Mouse (Mus musculus) heart, adult 9 months (tissue): ENCODE results near the gene Gsap.

Experiments used
- DNase-seq, 2 experiments: peaks; one replicate each; pipeline ENCODE4 v3.0.0; 2022; ENCODE audit warnings: low spot score in 2 of 2

Gene Gsap

GRCm38 (mm10) chr5:21185764-21186685, at the start of gene Gsap:
TSS of gene Gsap (plus strand) at chr5:21186255.
- peak; percentile 80 to 83 for DNase-seq

DNA sequence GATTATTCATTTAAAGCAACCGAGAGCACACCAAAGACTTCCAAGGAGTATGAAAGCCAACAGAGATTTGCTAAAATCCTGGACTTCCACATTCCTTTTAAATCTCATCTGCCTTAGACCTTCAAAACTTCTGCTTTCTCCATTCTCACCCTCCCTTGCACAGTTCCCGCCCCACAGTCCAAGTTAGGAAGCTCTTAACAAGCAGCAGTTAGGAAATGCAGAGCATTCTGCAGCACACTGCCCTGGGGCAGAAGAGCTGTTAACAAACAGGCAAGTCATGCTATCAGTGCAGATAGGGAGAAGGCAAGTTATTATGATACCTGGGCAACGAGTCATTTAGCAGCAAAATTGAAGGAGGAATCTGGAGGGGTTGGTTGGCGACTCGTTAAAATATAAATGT, 49.5 kb upstream of the Gsap start:
- DNase-seq, result no peak

DNA sequence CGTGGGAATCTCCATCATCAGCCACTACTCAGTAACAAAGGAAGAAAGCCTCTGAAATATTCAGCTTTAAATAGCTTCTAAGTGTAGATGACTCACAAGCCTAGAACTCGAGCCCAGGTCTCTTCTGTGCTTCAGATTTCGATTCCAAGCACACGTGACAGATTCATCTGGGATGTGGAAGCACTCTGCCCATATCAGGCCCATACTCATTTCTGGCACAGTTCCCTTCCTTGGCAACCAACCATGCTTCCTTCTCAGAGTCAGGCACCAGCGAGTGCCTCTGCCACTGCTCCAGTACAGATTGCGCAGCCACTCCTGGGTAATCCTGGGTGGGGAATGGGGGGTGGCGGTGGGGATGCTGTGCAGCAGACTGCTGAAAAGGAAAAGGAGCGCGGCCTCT, 46.5 kb upstream of the Gsap start:
- DNase-seq, result peak; percentile 75 to 86

DNA sequence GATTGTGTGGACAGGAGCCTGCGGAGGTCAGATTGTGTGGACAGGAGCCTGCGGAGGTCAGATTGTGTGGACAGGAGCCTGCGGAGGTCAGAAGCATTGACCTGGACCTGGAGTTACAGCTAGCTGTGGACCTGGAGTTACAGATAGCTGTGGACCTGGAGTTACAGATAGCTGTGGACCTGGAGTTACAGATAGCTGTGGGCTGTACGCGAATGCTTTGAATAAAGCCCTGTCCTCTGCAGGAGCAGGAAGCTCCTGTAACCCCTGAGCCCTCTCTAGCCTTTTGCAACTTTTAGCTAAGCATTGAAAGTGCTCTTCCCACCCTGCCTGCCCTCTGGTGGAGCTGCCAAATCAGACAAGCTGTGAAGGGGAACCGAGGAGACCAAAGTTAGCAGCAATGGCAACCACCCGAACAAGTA, 44.9 kb upstream of the Gsap start:
- peak in 1 of 2 experiments; percentile 21 for DNase-seq

DNA sequence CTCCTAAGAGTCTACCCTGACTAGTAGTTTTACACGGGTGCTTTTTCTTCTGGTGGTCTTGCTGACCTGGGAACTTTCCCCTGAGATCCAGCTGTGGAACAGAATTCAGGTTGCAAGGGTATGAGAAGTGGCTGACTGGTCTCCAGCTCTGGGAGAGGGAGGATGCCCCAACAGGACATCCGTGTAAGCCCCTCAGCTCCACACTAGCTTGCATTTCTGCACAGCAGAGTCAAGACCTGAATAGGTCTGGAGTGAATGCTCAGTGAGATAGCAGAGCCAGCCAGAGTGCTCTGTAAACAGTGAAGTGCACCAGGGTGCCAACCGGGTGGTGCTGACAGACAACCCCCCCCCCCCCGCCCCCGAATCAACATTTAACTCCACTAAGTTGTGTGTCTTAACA, 44.4 kb upstream of the Gsap start:
- no peak for DNase-seq

DNA sequence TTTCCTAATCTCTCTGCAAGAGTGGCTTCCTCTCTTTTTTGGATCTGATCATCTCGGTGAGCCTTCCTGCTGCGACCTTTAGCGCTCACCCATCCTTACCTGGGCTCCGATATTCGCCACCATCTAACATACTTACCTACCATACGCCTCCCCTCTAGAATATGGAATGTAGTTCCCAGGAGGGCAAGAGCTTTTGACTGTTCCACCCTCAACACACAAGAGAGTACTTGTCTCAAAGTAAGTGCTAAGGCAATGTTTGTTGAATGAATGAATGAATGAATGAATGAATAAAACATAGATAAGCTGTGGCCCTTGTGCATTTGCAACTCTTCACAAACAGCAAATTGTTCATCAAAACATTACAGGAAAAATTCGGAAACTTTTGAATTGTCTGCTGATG, 43.0 kb upstream of the Gsap start:
- no peak for DNase-seq

DNA sequence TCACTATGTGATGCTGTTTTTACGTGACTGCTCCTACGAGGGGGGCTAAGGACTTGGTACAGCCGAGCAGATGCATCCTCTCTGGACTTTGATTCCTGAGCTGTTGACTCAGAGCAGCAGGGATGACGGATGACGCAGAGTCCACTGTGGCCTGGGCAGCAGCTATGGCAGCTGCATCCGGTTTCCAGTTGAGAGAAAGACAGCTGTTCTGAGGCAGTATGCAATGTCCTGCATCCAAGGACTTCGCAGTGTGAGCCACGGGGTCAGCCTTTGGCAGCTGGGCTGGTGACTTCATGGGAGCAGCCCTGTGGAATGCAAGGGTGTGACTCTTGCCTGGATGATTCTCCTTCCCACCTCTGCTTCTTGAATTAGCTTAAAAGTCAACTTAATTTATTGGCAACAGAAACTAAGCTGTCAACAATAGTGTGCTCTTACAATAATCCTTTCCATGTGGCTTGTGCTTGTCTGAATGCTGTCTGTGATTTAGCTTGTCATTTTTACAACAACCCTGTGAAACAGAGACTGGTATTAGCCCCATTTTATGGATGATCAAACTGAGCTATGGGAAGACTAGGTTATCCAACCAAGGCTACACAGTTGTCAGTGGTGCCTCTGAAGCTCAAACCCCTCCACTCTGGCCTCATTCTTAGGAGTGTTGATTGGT, 41.4 kb upstream of the Gsap start:
- DNase-seq, result peak; percentile 81 to 92

DNA sequence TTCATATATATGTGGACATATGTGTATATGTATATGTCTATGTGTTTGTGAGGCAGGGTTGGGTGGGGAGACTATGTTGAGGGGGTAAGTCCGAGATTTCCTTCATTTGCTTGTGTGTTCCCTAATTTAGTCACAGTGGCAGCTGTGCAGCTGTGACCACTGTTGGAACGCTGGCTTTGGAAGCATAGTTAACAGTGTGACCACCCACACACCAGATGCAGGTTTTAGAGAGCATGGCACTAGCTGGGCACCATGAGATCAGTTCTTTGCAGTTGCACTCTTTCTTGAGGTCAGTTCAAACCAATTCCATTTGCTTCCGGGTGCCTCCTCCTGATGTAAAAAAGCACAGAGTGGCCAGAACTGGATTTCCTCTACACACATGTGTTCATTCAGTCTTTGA, 37.7 kb upstream of the Gsap start:
- no peak for DNase-seq

DNA sequence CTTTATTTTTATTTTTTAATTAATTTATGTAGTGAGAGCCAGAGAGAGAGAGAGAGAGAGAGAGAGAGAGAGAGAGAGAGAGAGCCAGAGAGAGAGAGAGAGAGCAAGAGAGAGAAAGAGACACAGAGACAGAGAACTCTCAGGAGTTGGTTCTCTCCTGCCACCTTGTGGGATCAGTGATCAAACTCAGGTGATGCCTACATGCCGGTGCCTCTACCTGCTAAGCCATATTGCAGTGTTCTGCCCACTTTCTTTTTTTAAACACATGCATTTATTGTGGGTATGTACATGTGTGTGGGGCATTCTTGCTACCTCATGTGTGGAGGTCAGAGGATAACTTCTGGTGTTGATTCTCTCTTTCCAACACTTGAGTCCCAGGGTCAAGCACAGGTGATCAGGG, 32.4 kb upstream of the Gsap start:
- DNase-seq, result no peak

GRCm38 (mm10) chr5:21156770-21157169, 29.3 kb upstream of the Gsap start:
- DNase-seq, result no peak

DNA sequence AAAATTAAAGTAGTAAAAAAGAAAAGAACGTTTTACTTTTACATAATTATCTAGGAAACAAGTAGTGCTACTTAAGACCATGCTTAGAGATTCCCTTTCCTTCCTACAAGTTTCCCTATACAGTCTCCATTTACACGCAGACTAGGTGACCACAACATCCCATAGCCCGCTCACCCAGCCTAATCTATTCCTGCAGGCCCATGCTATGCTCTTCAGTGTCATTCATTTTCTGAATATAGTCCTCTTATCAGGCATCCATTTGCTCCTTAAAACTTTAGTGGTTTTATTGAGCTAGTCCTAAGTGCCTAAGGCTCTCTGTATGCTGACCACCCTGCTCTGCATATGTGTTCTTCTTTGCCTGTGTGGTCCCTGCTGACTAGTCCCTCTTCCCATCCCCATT, 26.5 kb upstream of the Gsap start:
- no peak for DNase-seq

DNA sequence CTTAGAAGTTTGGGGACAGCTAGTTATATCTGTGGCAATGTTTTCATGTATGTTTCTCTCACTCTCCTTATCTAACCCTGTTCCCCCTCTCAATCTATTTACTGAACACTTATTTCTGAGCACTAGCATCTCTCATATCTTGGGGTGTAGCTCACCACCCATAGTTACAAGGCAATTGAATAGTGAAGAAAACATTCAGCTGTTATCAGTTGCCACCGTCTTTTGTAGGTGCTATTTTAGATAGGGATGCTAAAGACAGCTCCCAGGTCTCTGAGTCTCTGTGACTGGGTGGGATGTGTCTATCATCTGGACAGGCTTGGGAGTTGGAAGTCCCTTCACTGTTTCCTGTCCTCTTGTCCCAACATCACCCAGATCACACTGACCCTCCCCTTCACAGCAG, 25.3 kb upstream of the Gsap start:
- DNase-seq, result no peak

DNA sequence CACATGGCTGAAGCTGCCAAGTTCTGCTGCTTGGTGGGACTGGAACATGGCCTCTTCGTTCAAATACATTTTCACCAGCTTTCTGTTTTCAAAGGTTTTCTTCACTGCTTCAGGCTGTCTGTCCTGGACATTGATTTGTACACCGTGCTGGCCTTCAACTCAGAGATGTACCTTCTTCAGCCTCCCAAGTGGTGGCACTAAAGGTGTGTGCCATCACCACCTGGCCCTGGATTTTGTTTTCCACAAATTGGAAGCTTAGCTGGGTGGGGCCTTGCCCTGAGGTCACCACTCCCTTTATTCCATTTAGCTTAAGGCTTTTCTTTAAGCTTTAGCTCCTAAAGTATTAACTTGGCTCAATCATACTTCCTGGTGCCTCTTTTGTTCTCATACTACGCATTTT, 22.6 kb upstream of the Gsap start:
- no peak for DNase-seq

DNA sequence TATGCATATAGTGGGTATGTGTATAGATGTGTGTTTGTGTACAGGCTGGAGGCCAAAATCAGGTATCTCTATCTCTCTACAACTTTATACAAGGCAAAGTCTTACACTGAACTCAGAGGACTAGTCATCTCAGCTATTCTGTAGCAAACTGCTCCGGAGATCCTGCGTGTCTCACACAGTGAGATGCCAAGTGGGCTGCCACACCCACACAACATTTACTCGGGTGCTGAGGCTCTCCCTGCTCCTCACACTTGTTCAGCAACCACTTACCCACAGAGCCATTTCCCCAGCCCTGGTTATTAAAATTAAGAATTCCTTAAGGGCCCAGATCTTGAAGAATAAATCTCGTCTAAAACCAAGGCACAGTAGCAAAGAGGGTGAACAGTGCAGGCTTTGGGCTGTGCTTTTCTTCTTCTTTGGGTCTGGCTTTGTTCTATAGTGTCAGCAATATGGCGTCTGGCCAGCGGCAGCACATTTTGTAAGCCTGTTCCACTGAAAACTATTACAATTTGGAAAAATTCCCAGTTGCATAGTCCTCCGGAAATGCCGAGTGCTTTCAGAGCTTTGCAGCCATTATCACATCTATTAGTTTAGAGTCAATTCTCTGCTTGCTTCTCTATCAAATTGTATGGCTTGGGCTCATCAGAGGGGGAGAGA, 17.2 kb upstream of the Gsap start:
- DNase-seq, result no peak

DNA sequence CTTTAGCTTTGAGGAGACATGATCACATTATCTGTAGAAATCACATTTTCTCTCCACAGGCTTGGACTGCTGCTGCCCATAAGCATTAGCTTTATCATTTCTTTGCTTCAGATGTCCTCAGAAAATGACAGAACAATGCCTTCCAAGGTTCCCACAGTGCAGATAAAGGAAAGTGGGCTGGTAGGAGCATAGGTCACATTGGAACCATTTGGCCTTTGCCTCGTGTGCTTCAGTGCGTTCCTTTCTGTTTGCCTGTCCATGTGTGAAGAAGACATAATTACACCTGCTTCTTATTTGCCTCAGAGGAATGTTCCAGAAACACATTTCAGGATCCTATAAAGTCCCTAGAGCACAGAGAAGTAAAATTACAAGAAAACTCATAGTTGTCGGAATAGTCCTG, 16.7 kb upstream of the Gsap start:
- no peak for DNase-seq

- DNase-seq, result no peak
These were observed 16.2 kb upstream of the Gsap start for GRCm38 (mm10) chr5:21169877-21170276.

- no peak for DNase-seq
These were observed 15.6 kb upstream of the Gsap start for GRCm38 (mm10) chr5:21170440-21170839.

GRCm38 (mm10) chr5:21170898-21171297, 15.2 kb upstream of the Gsap start:
- DNase-seq, result no peak

GRCm38 (mm10) chr5:21171336-21171735, 14.7 kb upstream of the Gsap start:
- no peak for DNase-seq

- no peak for DNase-seq
These were observed 13.7 kb upstream of the Gsap start for GRCm38 (mm10) chr5:21172316-21172715.

- DNase-seq, result no peak
These were observed 10.6 kb upstream of the Gsap start for GRCm38 (mm10) chr5:21175132-21176112.
